Mouse (Mus musculus): Measurements from ENCODE around the gene Plgrkt. TPM values are rescaled to one million over a fixed set of nuclear protein-coding genes. Genes with fewer than 3 reads are reported as not detected.

Gene Plgrkt
- total RNA-seq, 2 experiments from 2014 or later = 29.8 to 30.6 TPM

GRCm38 (mm10) chr19:29379839-29380603, 12.8 kb upstream of the Plgrkt start:
- no peak for DNase-seq

- DNase-seq = no peak
Measured at GRCm38 (mm10) chr19:29376382-29376781, 9.2 kb upstream of the Plgrkt start.

- DNase-seq = no peak
Measured at GRCm38 (mm10) chr19:29374947-29375346, 7.8 kb upstream of the Plgrkt start.

- DNase-seq = no peak
Measured at GRCm38 (mm10) chr19:29373438-29373837, 6.2 kb upstream of the Plgrkt start.

GRCm38 (mm10) chr19:29372621-29373020, 5.4 kb upstream of the Plgrkt start:
- no peak for DNase-seq

- no peak for DNase-seq
Measured at GRCm38 (mm10) chr19:29372138-29372537, 4.9 kb upstream of the Plgrkt start.

GRCm38 (mm10) chr19:29371284-29372081, 4.3 kb upstream of the Plgrkt start:
- no peak for DNase-seq

GRCm38 (mm10) chr19:29370545-29371283, 3.5 kb upstream of the Plgrkt start:
- no peak for DNase-seq

- DNase-seq = no peak
Measured at GRCm38 (mm10) chr19:29370112-29370511, 2.9 kb upstream of the Plgrkt start.

GRCm38 (mm10) chr19:29368671-29369309, 1.6 kb upstream of the Plgrkt start:
- DNase-seq = no peak

- no peak for DNase-seq
Measured at GRCm38 (mm10) chr19:29368041-29368440, 851 bp upstream of the Plgrkt start.

- peak; percentile 10 for DNase-seq
Measured at GRCm38 (mm10) chr19:29366226-29366968, 793 bp downstream of the Plgrkt start.

- DNase-seq = no peak
Measured at GRCm38 (mm10) chr19:29365105-29365504, 2.1 kb downstream of the Plgrkt start.

- no peak for DNase-seq
Measured at GRCm38 (mm10) chr19:29364076-29364475, 3.1 kb downstream of the Plgrkt start.

- no peak for DNase-seq
Measured at GRCm38 (mm10) chr19:29363557-29363956, 3.6 kb downstream of the Plgrkt start.

- no peak for DNase-seq
Measured at GRCm38 (mm10) chr19:29362173-29362930, 4.8 kb downstream of the Plgrkt start.

- DNase-seq = peak; percentile 90
Measured at GRCm38 (mm10) chr19:29361468-29362130, 5.6 kb downstream of the Plgrkt start.

- DNase-seq = no peak
Measured at GRCm38 (mm10) chr19:29360251-29360650, 6.9 kb downstream of the Plgrkt start.

- no peak for DNase-seq
Measured at GRCm38 (mm10) chr19:29356281-29356680, 10.9 kb downstream of the Plgrkt start.

All from heart, postnatal 4 days (tissue).